Mouse (Mus musculus) inflammation-experienced regulatory T-cells (primary cell): ENCODE data around the gene Dlx6. TPM values are rescaled to one million over a fixed set of nuclear protein-coding genes. Genes with fewer than 3 reads are reported as not detected.

ENCODE experiments used
- polyA plus RNA-seq, 2 experiments: library from polyadenylated mRNA; unstranded; fragments of 100-300 nt; shearing (Covaris generic); gene quantifications; one replicate each; pipeline ENCODE4 v1.2.1; 2017

The Dlx6 gene
- under 1 TPM; 0.34 to 0.36 TPM for polyA plus RNA-seq

DNA sequence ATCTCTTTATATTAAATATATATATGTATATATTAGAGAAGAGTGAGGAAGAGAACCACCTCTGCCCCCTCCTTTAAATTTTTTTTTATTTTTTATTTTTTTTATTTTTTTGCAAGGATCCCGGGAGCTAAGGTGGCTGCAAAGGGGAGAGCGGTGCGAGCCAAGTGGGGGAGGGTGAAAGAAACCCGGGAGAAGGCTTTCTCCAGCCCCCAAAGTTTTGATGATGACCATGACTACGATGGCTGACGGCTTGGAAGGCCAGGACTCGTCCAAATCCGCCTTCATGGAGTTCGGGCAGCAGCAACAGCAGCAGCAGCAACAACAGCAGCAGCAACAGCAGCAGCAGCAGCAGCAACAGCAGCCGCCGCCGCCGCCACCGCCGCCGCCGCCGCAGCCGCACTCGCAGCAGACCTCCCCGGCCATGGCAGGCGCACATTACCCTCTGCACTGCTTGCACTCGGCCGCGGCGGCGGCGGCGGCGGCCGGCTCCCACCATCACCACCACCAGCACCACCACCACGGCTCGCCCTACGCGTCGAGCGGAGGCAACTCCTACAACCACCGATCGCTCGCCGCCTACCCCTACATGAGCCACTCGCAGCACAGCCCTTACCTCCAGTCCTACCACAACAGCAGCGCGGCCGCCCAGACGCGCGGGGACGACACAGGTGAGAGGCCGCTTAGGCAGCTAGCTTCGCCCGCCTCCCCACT lies at the start of gene Dlx6:
Dlx6 (plus strand) TSS at position 175 of the 711 bp plus-strand sequence.

DNA sequence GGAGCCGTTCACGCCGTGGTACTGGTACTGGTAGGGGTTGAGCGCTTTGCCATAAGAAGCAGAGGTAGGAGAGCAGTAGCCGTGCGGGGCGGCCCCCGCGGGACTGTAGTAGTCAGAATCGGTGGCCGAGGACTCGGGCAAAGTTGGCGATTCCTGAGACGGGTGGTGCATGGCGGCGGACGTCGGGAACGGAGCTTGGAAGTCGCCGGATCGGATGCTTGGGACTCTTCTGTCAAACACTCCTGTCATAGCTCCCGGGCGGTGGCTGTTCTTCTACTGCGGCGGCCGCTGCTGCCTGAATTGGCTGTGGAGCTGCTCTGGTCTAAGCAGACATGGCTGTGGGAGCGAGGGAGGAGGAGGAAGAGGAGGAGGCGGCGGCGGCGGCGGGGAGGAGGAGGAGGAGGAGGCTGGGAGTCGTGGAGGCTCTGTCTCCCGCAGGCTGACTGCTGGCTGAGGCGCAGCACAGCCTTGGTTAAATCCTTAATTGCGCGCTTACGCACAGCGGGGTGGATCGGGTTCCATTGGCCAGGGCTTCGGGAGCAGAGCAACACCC lies 18.6 kb downstream of the Dlx6 start, which contains the start of gene Dlx5:
Dlx5 (minus strand) TSS at position 448 of the 553 bp plus-strand sequence.

Other genes with a start within 250 kb of the Dlx6 start
- under 1 TPM in 1 of 2 experiments, not detected in 1; 0.20 TPM for gene Dlx5, start 18.8 kb downstream of the Dlx6 start, polyA plus RNA-seq
- gene Sdhaf3, start 92.7 kb downstream of the Dlx6 start, polyA plus RNA-seq = 1 to 10 TPM; 1.2 to 2.6 TPM